Mouse (Mus musculus): Measurements from ENCODE around the gene Irf2bpl. TPM values are rescaled to one million over a fixed set of nuclear protein-coding genes. Genes with fewer than 3 reads are reported as not detected.

Irf2bpl gene
- total RNA-seq, 2 experiments from 2014 or later: 21.5 to 28.2 TPM

DNA sequence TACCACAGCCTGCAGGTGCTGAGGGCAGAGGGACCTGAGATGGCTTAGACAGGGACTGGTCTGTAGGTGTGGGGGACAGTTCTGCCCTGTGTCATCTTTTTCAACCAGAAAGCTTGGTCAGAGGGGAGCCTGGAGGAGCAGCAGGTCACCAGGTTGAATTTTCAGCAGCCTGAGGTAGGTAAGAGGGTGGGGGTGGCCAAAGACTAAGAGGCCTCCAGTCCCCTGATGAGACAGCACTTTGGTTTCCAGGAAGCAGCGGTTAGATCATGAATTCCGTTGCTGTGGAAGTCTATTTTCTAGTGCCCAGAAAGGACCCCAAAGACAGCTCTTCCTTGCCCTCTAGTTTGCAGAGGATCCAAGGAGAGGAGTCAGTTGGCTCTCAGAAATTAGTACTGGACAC is 29.8 kb upstream of the Irf2bpl start:
- no peak overlapping the region for H3K4me3 ChIP-seq
- H3K27ac ChIP-seq: peak overlapping the region; percentile 77
- intact Hi-C loops (cut with DNase I): no loop called here
- TF ChIP-seq CTCF (IDR thresholded peaks at IDR 0.05): no peak
- no peak for DNase-seq

DNA sequence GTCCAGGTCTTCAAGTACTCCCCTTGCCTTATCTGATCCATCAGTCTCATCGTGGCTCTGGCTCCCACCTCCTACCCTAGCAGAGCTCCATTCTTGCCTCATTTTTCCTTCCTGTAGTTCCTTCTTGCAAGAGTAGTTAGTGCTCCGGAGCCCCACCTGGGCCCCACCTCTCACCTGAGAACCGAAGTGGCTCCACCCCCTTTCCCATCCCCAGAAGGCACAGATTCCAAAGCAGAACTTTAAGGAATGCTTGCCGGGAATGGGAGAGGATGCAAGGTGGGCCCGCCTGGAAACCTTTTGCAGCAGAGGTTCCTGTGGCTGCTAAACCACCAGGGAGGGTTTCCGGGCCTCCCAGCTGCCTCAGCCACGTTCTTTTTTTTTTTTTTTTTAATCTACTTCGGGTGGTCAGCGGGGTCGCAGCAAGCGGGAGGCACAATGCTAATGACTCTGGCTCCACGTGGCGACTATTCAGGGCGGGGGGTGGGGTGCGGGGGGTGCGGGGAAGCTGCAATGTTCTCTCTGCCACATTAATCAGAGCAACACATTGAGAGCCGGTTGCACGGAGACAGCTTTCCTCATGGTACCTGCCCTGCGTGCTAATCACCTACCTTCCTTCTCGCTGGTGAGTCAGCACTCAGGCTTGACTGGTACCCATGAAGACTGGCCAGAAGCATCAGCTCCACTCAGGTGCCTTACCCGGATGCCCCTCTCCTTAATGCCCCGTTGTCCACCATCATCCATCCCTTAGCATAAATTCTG is 27.9 kb upstream of the Irf2bpl start:
- H3K27ac ChIP-seq: peak overlapping the region; percentile 35
- intact Hi-C loops (cut with DNase I): no loop called here
- no peak for TF ChIP-seq CTCF (IDR thresholded peaks at IDR 0.05)
- DNase-seq: no peak
- H3K4me3 ChIP-seq: no peak overlapping the region

DNA sequence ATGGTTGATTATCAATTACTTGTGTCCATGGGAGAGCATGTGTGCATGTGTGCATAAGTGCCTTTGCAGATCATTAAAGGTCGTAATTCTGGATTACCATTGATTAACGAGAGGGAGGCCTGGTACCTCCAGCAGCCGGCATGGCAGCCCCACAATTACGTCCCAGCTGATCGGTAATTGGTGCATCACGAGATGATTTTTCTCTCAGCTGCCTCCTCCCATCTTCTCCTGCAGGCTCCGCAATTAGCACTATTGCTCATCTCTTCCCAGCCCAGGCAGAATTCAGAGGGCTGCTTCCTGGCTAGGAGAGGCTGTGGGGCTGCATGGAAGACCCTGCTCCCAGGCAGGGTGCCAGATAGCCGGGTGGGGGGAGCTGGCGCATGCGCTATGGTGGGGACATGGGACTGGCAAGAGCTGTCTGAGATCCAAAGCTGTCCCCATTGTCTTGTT is 26.9 kb upstream of the Irf2bpl start:
- no peak overlapping the region for H3K27ac ChIP-seq
- DNase-seq: no peak
- H3K4me3 ChIP-seq: no peak overlapping the region
- TF ChIP-seq CTCF (IDR thresholded peaks at IDR 0.05): no peak
- intact Hi-C loops (cut with DNase I): no loop called here

DNA sequence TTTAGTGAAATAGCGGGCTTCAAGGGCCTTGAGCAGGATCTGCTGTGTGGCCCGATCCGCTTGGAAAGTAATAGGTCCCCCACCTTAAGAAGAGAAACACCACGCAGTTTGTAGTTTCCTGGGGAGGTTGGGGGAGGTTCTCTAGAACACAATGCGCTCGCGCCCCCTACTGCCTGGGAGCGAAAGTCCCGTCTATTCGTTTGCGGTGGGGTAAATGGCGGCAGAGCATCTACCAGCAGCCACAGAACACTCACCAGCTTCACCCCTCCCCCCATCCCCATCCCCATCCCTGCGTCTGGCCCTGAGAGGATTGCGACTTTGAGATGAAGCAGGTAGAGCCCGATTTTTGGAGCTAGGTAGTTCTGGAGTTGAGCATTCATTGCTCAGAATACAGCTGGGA is 21.8 kb upstream of the Irf2bpl start:
- Histone ChIP-seq H3K4me3 (no peak overlapping the region), H3K27ac (peak overlapping the region; percentile 66)
- intact Hi-C loops (cut with DNase I): loop anchor here (1.0 kb wide), 2 partner anchors 111 to 134 kb away; no protein-coding TSS in a partner anchor
- DNase-seq: peak; percentile 87
- peak; percentile 93 for TF ChIP-seq CTCF (IDR thresholded peaks at IDR 0.05)

DNA sequence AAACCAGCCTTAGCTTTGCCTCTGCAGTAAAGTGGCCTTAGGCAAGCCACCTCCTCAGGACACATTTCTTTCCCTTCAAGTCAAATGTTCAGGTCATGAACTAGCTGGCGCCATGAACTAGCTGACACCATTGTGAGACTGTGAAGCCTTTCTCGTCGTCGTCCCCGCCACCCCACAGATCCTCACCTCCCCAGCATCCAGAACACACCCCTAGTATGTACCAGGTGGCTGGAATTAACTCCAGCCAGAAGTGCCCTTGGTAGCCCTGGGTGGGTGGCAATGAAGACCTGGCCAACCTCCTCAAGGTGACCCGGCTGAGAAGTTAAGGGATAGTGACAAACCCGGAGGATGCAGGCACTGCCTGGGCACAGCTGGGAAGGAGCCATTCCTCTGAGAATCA is 21.3 kb upstream of the Irf2bpl start:
- no peak for TF ChIP-seq CTCF (IDR thresholded peaks at IDR 0.05)
- DNase-seq: no peak
- intact Hi-C loops (cut with DNase I): loop anchor here (1.0 kb wide), 2 partner anchors 111 to 134 kb away; no protein-coding TSS in a partner anchor
- H3K27ac ChIP-seq: peak overlapping the region; percentile 66
- no peak overlapping the region for H3K4me3 ChIP-seq

DNA sequence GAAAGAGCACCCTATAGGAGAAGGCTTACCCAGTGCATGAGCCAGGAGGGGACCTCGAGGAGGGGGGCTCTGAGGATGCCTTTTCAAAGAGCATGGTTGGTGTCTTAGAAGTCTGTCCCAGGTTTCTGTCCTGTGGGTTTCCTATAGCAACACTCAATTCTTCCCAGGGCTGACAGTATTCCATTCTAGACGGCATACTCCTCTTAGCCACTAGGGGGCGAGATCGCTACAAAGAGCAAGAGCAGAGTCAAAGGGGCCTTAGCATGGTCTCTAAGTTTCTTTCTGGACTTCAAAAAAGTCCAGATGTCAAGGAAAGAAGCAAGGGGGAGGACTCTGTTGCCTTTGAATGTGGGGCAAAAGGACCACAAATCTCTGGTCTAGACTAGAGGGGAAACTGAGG is 20.6 kb upstream of the Irf2bpl start:
- peak; percentile 58 for DNase-seq
- intact Hi-C loops (cut with DNase I): no loop called here
- Histone ChIP-seq H3K27ac (peak overlapping the region; percentile 66), H3K4me3 (no peak overlapping the region)
- TF ChIP-seq CTCF (IDR thresholded peaks at IDR 0.05): peak; percentile 90

DNA sequence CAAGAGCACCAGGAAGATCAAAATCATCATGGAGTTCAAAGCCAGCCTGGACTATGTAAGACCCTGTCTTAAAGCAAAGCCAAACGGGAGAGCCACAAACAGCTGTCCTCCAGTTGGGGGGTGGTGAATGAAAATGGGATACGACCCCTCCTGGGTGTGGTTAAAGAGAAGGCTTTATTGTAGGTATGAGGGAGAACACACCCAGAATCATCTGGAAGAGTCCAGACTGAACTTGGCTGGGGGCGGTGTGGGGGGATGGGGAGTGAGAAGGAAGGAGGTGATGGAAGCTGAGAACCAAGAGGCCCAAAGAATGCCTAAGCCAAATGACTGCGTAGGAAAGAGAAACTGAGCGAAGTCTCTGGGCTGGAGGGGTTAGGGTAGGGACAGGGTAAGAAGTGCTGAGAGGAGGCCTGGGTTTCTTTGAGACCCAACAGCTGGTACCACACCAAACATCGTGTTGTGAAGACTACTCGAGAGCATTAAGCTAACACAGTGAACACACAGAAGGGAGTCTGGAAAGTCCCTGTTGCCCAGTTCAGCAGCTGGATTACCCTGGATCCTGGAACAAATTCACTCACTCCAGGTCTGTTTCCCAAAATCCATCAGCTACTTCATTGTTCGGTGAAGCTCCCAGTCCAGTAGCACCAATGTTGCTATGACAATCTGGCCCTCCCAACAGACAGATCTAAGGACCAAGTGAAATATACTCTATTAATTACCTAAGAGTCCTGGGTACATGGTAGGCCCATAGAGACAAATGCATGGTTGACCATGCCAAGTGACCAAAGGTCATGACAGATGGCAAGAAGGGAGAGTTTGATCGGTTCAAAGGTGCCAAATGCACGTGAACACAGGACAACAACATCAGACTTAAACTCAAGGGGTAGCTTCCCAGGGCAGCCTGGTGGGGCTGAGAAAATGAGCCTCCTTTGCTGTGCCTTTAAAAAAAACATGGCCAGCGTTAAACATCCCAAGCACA is 19.5 kb upstream of the Irf2bpl start:
- TF ChIP-seq CTCF (IDR thresholded peaks at IDR 0.05): no peak
- H3K4me3 ChIP-seq: no peak overlapping the region
- intact Hi-C loops (cut with DNase I): loop anchor here (5.0 kb wide), 1 partner anchor 43 kb away; the partner anchor contains the start of gene Cipc
- peak overlapping the region; percentile 53 for H3K27ac ChIP-seq
- DNase-seq: no peak

DNA sequence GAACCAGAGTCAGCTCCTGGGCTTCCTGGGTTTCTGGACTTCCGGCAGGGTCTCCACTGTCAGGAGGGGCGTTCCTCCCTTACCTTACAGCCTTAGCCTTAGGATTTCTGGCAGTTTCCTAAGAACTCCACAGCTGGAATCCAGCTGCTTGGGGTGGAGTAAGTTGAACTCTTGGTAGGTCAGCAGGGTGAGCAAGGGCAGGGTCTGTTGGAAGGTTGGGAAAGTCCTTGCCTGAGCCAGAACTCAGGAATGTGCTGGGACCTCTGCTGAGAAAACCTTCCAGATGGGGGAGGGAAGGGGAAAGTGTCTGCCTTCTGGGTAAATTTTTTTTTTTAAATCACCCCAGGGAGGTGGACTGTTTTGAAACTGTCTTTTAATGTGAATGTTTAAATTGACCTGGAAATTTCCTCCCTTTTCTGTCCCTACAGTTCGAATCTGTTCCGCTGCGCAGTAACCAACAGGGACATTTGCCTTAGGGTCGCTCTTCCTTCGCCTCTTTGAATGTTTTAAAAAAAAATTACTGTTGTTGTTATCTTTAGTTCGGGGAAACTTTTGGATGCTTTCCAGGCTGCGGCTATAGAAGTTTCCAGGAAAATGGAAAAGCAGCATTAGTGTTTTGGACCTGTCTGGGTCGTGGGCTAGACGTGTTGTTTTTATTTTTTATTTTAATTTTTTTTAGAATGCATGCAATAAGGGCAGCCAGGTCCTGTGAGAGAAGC is 15.0 kb upstream of the Irf2bpl start:
- H3K27ac ChIP-seq: peak overlapping the region; percentile 100
- 0 out of 2 replicates have a peak overlapping the region, but pooled peaks have one; percentile 21 for H3K4me3 ChIP-seq
- intact Hi-C loops (cut with DNase I): loop anchor here (5.0 kb wide), 1 partner anchor 48 kb away; the partner anchor contains the start of gene Cipc
- peak; percentile 64 for DNase-seq
- no peak for TF ChIP-seq CTCF (IDR thresholded peaks at IDR 0.05)

DNA sequence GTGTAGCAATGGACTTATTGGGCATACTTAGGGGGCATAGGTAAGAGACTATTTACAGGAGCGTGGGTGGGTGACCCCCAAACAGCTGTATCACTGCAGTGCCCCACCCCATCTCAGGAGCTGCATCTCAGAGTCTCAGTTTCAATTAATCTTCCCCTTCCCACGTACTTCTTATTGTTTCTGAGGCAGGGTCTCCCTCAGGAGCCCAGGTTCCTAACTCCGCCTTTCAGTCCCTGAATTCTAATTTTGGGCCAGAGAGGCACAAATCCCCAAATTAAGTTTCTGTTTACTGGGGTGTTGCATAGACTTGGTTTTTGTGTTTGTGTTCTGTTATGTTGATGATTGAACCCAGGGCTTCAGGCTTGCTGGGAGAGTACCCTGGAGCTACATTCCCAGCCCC is 13.8 kb upstream of the Irf2bpl start:
- DNase-seq: no peak
- Histone ChIP-seq H3K4me3 (no peak overlapping the region), H3K27ac (peak overlapping the region; percentile 100)
- no peak for TF ChIP-seq CTCF (IDR thresholded peaks at IDR 0.05)
- intact Hi-C loops (cut with DNase I): no loop called here

DNA sequence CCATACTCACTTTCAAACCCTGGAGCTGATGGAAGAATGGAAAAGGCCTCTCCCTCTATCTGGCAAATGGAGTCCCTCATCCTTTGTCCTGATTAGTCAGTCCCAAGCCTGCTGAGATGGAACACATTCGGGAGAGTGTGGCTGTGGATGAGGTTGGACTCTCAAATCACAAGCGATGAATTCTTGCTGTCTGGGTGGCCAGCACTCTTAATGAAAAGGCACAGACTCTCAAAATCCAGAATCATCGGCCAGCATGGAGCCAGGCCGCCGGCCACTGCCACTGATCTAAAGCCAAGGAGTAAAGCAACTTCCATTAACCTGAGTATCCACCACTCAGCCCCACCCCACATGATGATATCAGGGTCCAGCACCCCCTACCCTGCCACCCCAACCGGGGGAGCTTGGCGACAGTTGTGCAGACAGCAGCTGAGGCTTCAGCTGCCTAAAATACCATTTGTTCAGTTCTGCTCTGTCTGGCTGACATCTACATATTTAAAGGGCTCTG is 13.2 kb upstream of the Irf2bpl start:
- Histone ChIP-seq H3K4me3 (no peak overlapping the region), H3K27ac (peak overlapping the region; percentile 100)
- TF ChIP-seq CTCF (IDR thresholded peaks at IDR 0.05): no peak
- intact Hi-C loops (cut with DNase I): no loop called here
- DNase-seq: no peak

DNA sequence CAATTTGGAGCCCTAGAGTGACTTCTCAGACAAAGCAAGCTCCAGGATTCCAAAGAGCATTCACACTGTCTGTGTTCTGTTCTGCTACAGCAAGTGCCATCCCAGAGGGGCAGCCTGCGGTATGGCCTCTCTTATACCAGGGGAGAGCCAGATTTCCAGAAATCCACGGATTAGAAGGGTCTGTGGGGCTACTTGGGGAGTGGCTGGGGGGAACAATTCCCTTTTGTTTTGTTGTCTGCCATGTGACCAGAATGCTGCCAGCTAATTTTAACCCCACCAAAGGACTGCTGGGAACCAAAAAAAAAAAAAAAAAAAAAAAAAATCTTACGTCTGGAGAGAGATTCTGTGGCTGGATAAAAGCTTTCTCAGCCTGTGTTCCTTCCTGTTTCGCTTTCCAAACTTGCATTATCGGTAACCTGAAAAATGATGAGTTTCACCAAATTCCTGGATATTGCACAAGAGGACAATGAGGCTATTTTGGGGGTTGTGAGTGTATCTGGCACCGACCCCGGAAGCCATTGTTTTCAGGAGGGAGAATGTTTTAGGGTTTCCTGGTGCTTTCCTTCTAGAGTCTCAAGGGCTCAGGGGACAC is 12.4 kb upstream of the Irf2bpl start:
- TF ChIP-seq CTCF (IDR thresholded peaks at IDR 0.05): no peak
- DNase-seq: peak; percentile 69
- intact Hi-C loops (cut with DNase I): no loop called here
- Histone ChIP-seq H3K4me3 (peak overlapping the region; percentile 52), H3K27ac (peak overlapping the region; percentile 100)

All from gastrocnemius, adult 2 months (tissue).